Comparison of ENCODE assay signal across 10 mouse cellular contexts in the genomic region with DNA sequence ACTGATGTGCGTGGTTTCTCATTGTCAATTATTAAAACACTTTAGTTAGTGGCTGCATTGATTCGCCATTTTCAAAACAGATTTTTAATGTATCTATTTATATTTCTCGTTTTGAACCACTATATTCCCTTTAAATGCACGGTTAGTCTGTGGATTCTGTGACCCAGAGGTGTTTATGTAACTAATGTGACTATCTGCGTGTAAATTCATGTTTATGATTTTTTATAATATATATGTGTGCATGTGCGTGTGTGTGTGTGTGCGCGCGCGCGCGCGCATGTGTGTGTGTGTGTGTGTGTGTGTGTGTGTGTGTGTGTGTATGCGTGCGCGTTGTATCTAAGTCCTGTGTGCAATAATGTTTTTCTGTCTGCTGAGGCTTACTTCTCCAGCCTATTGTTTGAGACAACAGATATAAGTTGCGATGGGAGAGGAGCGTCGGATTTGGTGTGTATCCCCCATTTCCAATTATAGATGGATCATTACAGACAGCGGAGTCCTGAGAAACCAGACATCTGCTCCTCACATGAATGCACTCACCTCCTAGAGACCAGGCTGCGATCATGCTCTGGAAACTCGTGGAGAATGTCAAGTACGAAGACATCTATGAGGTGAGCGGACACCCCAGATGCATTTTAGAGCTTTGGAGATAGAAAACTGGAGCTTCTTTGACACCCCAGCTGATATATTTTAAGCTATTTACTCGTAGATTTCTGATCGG. TPM values are rescaled to one million over a fixed set of nuclear protein-coding genes. Genes with fewer than 3 reads are reported as not detected.
DNase-seq lines count a peak whose midpoint lies in the region; ATAC-seq lines count a peak whose summit lies in the region.
"Had no signal": no experiment of that assay in that cellular context is flagged by ENCODE, and none has a peak within 500 bp of the region (broad histone marks: within the 10 kb centered on the region; RNA-seq: fewer than 3 reads in every experiment).

A gene (plus strand): TSS at position 274 of the 718 bp plus-strand sequence.

- peaks cover 45% of the 10 kb centered on the region for H3K27me3 ChIP-seq in kidney, embryonic 14.5 days (ENCODE audit: control insufficient read depth, insufficient read depth, low read length)
- H3K27me3 ChIP-seq in embryonic facial prominence, embryonic 13.5 days: peaks cover 47% of the 10 kb centered on the region
- H3K27me3 ChIP-seq in kidney, embryonic 16.5 days (ENCODE audit: insufficient read depth, low read length): peaks cover 61% of the 10 kb centered on the region
- peaks cover 29% of the 10 kb centered on the region for H3K27me3 ChIP-seq in neural tube, embryonic 15.5 days (replicated peaks)

- H3K4me1 ChIP-seq in kidney, embryonic 14.5 days (ENCODE audit: control insufficient read depth, insufficient read depth, low read length): no peaks in the 10 kb centered on the region
- no peaks in the 10 kb centered on the region for H3K4me1 ChIP-seq in embryonic facial prominence, embryonic 13.5 days
- no peaks in the 10 kb centered on the region for H3K4me1 ChIP-seq in kidney, embryonic 16.5 days (ENCODE audit: insufficient read depth, low read length)
- H3K4me1 ChIP-seq in neural tube, embryonic 15.5 days: peaks cover 8% of the 10 kb centered on the region

- no peaks in the 10 kb centered on the region for H3K36me3 ChIP-seq in kidney, embryonic 14.5 days (ENCODE audit: control insufficient read depth, insufficient read depth, low read length)
- H3K36me3 ChIP-seq in embryonic facial prominence, embryonic 13.5 days: no peaks in the 10 kb centered on the region
- H3K36me3 ChIP-seq in kidney, embryonic 16.5 days (ENCODE audit: insufficient read depth, low read length): no peaks in the 10 kb centered on the region
- no peaks in the 10 kb centered on the region for H3K36me3 ChIP-seq in neural tube, embryonic 15.5 days

- peak within 1 kb of the TSS; percentile 61 for H3K9ac ChIP-seq in kidney, embryonic 14.5 days (ENCODE audit: low read depth, low read length)
- H3K9ac ChIP-seq in embryonic facial prominence, embryonic 13.5 days: peak within 1 kb of the TSS; percentile 87
- peak within 1 kb of the TSS; percentile 63 for H3K9ac ChIP-seq in kidney, embryonic 16.5 days (replicated peaks; ENCODE audit: low read length)
- no peak within 1 kb of the TSS; the same call in 1 of the 2 replicates for H3K9ac ChIP-seq in neural tube, embryonic 15.5 days (replicated peaks)

- peak within 1 kb of the TSS; percentile 76; the same call in 1 of the 2 replicates for H3K27ac ChIP-seq in kidney, embryonic 14.5 days (ENCODE audit: low read depth, low read length)
- peak within 1 kb of the TSS; percentile 94 for H3K27ac ChIP-seq in embryonic facial prominence, embryonic 13.5 days
- peak within 1 kb of the TSS; percentile 69 for H3K27ac ChIP-seq in kidney, embryonic 16.5 days (ENCODE audit: low read length)
- H3K27ac ChIP-seq in neural tube, embryonic 15.5 days (replicated peaks): peak within 1 kb of the TSS; percentile 54; the same call in 1 of the 2 replicates

- peak within 1 kb of the TSS; percentile 34 for H3K4me2 ChIP-seq in kidney, embryonic 14.5 days (replicated peaks; ENCODE audit: low read depth, low read length)
- peak within 1 kb of the TSS; percentile 57 for H3K4me2 ChIP-seq in embryonic facial prominence, embryonic 13.5 days
- H3K4me2 ChIP-seq in kidney, embryonic 16.5 days (replicated peaks; ENCODE audit: low read depth, low read length): peak within 1 kb of the TSS; percentile 42
- peak within 1 kb of the TSS; percentile 50 for H3K4me2 ChIP-seq in neural tube, embryonic 15.5 days

- 3% methylated on average over 26 of the region's 26 CpGs for WGBS in kidney, embryonic 14.5 days
- 1% methylated on average over 26 of the region's 26 CpGs for WGBS in embryonic facial prominence, embryonic 13.5 days
- 3% methylated on average over 26 of the region's 26 CpGs for WGBS in kidney, embryonic 16.5 days
- 3% methylated on average over 26 of the region's 26 CpGs for WGBS in neural tube, embryonic 15.5 days

- DNase-seq in kidney, postnatal 14 days: no peak
- DNase-seq in natural killer cell, adult 2 months (ENCODE audit: low spot score in 2 of 2): no peak
- no peak for DNase-seq in right cerebral cortex, postnatal 36 days (ENCODE audit: low spot score in 2 of 2)
- DNase-seq in ovary, adult 18-20 months (ENCODE audit: low spot score): no peak
- DNase-seq: gastrocnemius, postnatal 25 days had no signal

- peak within 1 kb of the TSS; percentile 40 for H3K4me3 ChIP-seq in kidney, embryonic 14.5 days (ENCODE audit: low read length)
- peak within 1 kb of the TSS; percentile 53 for H3K4me3 ChIP-seq in embryonic facial prominence, embryonic 13.5 days
- peak within 1 kb of the TSS; percentile 54 for H3K4me3 ChIP-seq in kidney, embryonic 16.5 days (ENCODE audit: low read length)
- H3K4me3 ChIP-seq in neural tube, embryonic 15.5 days (replicated peaks): peak within 1 kb of the TSS; percentile 38
- H3K4me3 ChIP-seq: myocyte had no signal

- H3K9me3 ChIP-seq in kidney, embryonic 14.5 days (ENCODE audit: control insufficient read depth, low read length): no peaks in the 10 kb centered on the region
- H3K9me3 ChIP-seq in embryonic facial prominence, embryonic 13.5 days: no peaks in the 10 kb centered on the region
- no peaks in the 10 kb centered on the region for H3K9me3 ChIP-seq in kidney, embryonic 16.5 days (ENCODE audit: low read length)
- H3K9me3 ChIP-seq in neural tube, embryonic 15.5 days (replicated peaks): no peaks in the 10 kb centered on the region

- no peak for ATAC-seq in kidney, embryonic 14.5 days (ENCODE audit: low FRiP score, low TSS enrichment)
- ATAC-seq in embryonic facial prominence, embryonic 13.5 days (ENCODE audit: insufficient number of reproducible peaks, insufficient read depth, low FRiP score, low TSS enrichment, low read depth): 0 out of 2 replicates have a peak, but pooled peaks have one; percentile 21
- ATAC-seq in kidney, embryonic 16.5 days (ENCODE audit: low FRiP score, low TSS enrichment): no peak
- peak; percentile 33; the same call in 1 of the 2 replicates for ATAC-seq in neural tube, embryonic 15.5 days (ENCODE audit: low FRiP score)

RNA-seq across cellular contexts. Expression of the gene that starts here (rescaled TPM):
- polyA plus RNA-seq in kidney, embryonic 14.5 days (2014; fragmentation: Nextera tagmentation; extraction: Ambion mirVana): 41.1 and 41.8 TPM in 2 replicates
- polyA plus RNA-seq in embryonic facial prominence, embryonic 13.5 days (2015; fragmentation: Nextera tagmentation; extraction: Ambion mirVana): 93.6 and 106 TPM in 2 replicates
- polyA plus RNA-seq in kidney, embryonic 16.5 days (2015; fragmentation: Nextera tagmentation; extraction: Ambion mirVana): 54.5 and 62.1 TPM in 2 replicates
- polyA plus RNA-seq in neural tube, embryonic 15.5 days (2015; fragmentation: Nextera tagmentation; extraction: Ambion mirVana): 29.5 and 46.0 TPM in 2 replicates
- polyA plus RNA-seq: myocyte had no signal

Comparison
In these comparisons a context has a peak if more than half of its experiments do, and no peak if none do; other contexts are left out.
1. ATAC-seq: peak in embryonic facial prominence, embryonic 13.5 days (single experiment) and neural tube, embryonic 15.5 days (single experiment); none in kidney, embryonic 14.5 days (single experiment) and kidney, embryonic 16.5 days (single experiment).
2. Peak in every context shown above with its lines, with median percentiles within 50 percentile points of each other: H3K27ac ChIP-seq, H3K4me2 ChIP-seq and H3K4me3 ChIP-seq.